Mouse (Mus musculus) bone marrow, adult 2 months (tissue): ENCODE measurements around the gene Ccr8.

ENCODE experiments used
- CTCF ChIP-seq: fragments of 200-500 bp; IDR thresholded peaks from 2 replicates; pipeline ENCODE4 v1.5.1; 2011; ENCODE audit warnings: low read length, control low read depth; ENCODE audit not compliant: control insufficient read depth, insufficient read depth
- POLR2A ChIP-seq: fragments of 200-500 bp; IDR thresholded peaks from 2 replicates; pipeline ENCODE4 v1.6.1; 2011; ENCODE audit warnings: low read depth, mild to moderate bottlenecking, control low read depth, low read length, borderline replicate concordance; ENCODE audit not compliant: control insufficient read depth

GRCm38 (mm10) chr9:120043115-120043514 is 48.8 kb upstream of the Ccr8 start:
- TF ChIP-seq POLR2A, result no peak
- no peak for TF ChIP-seq CTCF
